Mouse (Mus musculus) liver, adult 2 months (tissue): ENCODE results near the gene Shc2.

Experiments
- CTCF ChIP-seq: fragments of 200-500 bp; IDR thresholded peaks from 2 replicates; pipeline ENCODE4 v1.5.1; 2011; ENCODE audit warnings: low read depth, low read length, control low read depth
- POLR2A ChIP-seq: fragments of 200-500 bp; IDR thresholded peaks from 2 replicates; pipeline ENCODE4 v1.6.1; 2011; ENCODE audit warnings: low read length, control low read depth; ENCODE audit not compliant: insufficient read depth; ENCODE audit errors: extremely low read depth

DNA sequence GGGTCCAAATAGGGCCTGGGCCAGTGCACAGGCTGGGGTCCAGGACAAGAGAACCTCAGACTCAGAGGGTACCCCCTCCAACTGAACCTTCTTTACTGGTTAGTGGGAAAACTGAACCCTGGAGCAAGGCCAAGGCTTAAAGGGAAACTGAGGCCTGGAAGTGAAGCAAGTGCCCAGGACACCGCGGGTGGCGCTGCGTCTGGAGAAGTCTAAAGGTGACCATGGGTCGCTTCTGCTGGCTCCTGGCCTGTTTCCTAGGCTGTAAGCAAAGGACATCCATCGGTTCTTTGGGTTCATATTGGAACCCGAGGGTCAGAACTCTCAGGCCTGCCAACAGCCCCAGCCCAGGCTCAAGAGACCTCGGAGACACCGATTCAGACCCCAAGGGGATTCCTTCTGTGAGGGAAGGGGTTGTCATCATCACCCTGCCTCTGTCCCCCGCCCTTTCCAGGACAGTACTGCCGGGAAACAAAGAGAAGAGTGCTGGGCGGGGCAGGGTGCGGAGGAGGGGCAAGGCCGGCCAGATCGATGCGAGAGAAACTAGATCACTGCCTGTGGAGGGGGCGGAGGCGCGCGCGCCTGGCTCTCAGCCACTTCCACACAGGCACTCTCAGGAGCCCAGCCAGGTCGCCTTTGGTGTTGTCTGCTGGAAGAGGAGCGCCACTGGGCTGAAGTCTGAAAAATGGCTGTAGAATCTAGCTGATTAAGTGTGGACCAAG lies 927 bp upstream of the Shc2 start:
- TF ChIP-seq CTCF (0 out of 2 replicates have a peak, but pooled peaks have one; percentile 3), POLR2A (no peak)
